Mouse (Mus musculus) brown adipose tissue, adult 24 weeks (tissue): ENCODE measurements at regions not wholly inside any gene's neighbourhood (a gene's known extent, or its start where the extent isn't known, plus 50 kb on each side); places are given as distances from the start of the nearest gene placed in this dataset.
A peak's percentile ranks its signal among the peaks of the same experiment; 100 is the strongest.

Experiments used
- H3K27ac ChIP-seq: fragments of 200-500 bp; replicated peaks from 2 replicates; pipeline ENCODE4 v1.5.1; 2012; ENCODE audit warnings: low read depth, mild to moderate bottlenecking, low read length
- H3K4me1 ChIP-seq: fragments of 200-500 bp; 2 replicates; pipeline ENCODE4 v1.6.1; 2012; ENCODE audit warnings: low read length, mixed read lengths; ENCODE audit not compliant: control insufficient read depth, insufficient read depth, insufficient read length
- H3K4me3 ChIP-seq: fragments of 200-500 bp; 2 replicates; pipeline ENCODE4 v1.5.1; 2012; ENCODE audit warnings: low read depth, mild to moderate bottlenecking, low read length, moderate library complexity; ENCODE audit not compliant: insufficient read depth

- Histone ChIP-seq H3K4me3 (no peak overlapping the region), H3K27ac (no peak overlapping the region), H3K4me1 (no peaks in the 10 kb centered on the region)
Measured at GRCm38 (mm10) chr13:44554686-44555463, 174.4 kb upstream of the Jarid2 start.

DNA sequence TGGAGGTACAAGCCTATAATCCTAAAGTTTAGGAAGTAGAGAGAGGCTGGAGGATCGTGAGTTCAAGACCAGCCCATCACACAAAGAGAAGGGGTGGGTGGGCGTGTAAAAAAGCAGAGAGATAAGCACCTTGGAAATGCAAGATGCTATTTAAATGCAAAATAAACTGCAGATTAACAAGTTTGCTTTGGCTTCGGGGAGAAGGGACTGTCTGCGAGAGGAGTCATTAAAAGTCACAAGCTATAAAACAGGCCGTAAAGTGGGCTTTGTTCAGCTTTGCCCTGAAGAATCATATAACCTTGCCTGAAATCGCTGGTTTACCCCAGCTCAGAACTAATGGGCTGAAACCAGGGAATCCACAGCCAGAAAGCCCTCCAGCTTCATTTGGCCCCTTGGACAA lies 173.3 kb upstream of the Jarid2 start:
- Histone ChIP-seq H3K4me1 (no peaks in the 10 kb centered on the region), H3K27ac (no peak overlapping the region), H3K4me3 (no peak overlapping the region)

- no peak overlapping the region for H3K27ac ChIP-seq
Measured at GRCm38 (mm10) chr13:44558051-44558450, 171.2 kb upstream of the Jarid2 start.

GRCm38 (mm10) chr13:44558491-44559177 lies 170.6 kb upstream of the Jarid2 start:
- H3K4me3 ChIP-seq: no peak overlapping the region
- no peaks in the 10 kb centered on the region for H3K4me1 ChIP-seq
- H3K27ac ChIP-seq: no peak overlapping the region

More at GRCm38 (mm10) chr13:44558051-44558450, 171.2 kb upstream of the Jarid2 start:
- Histone ChIP-seq H3K4me3 (no peak overlapping the region), H3K4me1 (no peaks in the 10 kb centered on the region)

GRCm38 (mm10) chr13:44559178-44559565 lies 170.1 kb upstream of the Jarid2 start:
- no peaks in the 10 kb centered on the region for H3K4me1 ChIP-seq
- no peak overlapping the region for H3K4me3 ChIP-seq
- no peak overlapping the region for H3K27ac ChIP-seq

GRCm38 (mm10) chr13:44559706-44560105 lies 169.6 kb upstream of the Jarid2 start:
- Histone ChIP-seq H3K4me1 (no peaks in the 10 kb centered on the region), H3K4me3 (no peak overlapping the region), H3K27ac (no peak overlapping the region)

GRCm38 (mm10) chr13:44564705-44565104 lies 164.6 kb upstream of the Jarid2 start:
- H3K4me3 ChIP-seq: no peak overlapping the region
- no peak overlapping the region for H3K27ac ChIP-seq
- H3K4me1 ChIP-seq: no peaks in the 10 kb centered on the region

GRCm38 (mm10) chr13:44567696-44568095 lies 161.6 kb upstream of the Jarid2 start:
- no peak overlapping the region for H3K27ac ChIP-seq
- no peaks in the 10 kb centered on the region for H3K4me1 ChIP-seq
- H3K4me3 ChIP-seq: no peak overlapping the region

- Histone ChIP-seq H3K4me1 (no peaks in the 10 kb centered on the region), H3K27ac (no peak overlapping the region), H3K4me3 (no peak overlapping the region)
Measured at GRCm38 (mm10) chr13:44569241-44569778, 160.0 kb upstream of the Jarid2 start.

- H3K27ac ChIP-seq: no peak overlapping the region
- no peak overlapping the region for H3K4me3 ChIP-seq
- no peaks in the 10 kb centered on the region for H3K4me1 ChIP-seq
Measured at GRCm38 (mm10) chr13:44573463-44573862, 155.8 kb upstream of the Jarid2 start.

- H3K4me3 ChIP-seq: no peak overlapping the region
- H3K27ac ChIP-seq: no peak overlapping the region
- peaks cover 10% of the 10 kb centered on the region for H3K4me1 ChIP-seq
Measured at GRCm38 (mm10) chr13:44579215-44579614, 150.1 kb upstream of the Jarid2 start.

DNA sequence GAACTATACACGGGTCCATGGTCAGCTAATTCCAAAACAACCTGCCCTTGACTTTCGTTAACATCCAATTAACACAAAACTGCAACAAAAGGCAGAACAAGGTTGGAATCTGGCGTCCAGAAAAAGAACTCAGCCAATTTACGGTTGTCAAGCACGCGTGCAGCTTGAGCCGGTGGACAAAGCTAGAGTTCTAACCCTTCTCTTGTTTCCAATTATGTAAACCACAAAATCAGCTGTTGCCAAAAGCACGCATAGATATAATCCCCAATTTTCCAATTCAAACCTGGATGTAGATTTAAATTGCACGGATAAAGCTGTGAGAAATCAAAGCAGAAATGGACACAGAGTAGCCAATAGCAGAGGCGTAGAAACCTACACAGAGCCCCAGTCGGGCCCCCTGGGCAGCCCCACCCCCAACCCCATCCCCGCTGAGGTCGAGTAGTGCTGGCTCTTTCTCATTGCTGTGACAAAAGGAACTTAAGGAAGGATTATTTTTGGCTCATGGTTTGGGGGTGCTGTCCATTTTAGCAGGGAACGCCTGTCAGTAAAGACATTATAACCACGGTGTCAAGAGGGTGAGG lies 149.0 kb upstream of the Jarid2 start:
- Histone ChIP-seq H3K27ac (no peak overlapping the region), H3K4me3 (no peak overlapping the region)

DNA sequence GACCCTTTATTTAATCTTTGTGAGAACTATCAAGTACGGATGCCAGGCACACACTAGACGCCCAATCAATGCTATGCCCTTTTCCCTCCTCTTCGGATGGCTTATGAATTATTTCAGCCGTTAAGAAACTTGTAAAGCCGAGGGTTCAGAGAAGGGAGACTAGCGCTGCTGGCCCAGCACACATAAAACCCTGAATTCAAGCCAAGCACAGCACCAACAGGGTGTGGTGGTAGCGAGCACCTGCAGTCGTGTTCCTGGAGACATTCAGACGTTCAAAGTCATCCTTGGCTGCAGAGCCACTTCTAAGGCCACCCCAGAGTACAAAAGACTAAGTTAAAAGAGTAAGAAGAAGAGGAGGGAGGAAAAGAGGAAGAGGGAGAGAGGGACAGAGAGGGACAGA lies 148.5 kb upstream of the Jarid2 start:
- H3K27ac ChIP-seq: no peak overlapping the region

More for the DNA sequence above, 149.0 kb upstream of the Jarid2 start:
- H3K4me1 ChIP-seq: peaks cover 16% of the 10 kb centered on the region

DNA sequence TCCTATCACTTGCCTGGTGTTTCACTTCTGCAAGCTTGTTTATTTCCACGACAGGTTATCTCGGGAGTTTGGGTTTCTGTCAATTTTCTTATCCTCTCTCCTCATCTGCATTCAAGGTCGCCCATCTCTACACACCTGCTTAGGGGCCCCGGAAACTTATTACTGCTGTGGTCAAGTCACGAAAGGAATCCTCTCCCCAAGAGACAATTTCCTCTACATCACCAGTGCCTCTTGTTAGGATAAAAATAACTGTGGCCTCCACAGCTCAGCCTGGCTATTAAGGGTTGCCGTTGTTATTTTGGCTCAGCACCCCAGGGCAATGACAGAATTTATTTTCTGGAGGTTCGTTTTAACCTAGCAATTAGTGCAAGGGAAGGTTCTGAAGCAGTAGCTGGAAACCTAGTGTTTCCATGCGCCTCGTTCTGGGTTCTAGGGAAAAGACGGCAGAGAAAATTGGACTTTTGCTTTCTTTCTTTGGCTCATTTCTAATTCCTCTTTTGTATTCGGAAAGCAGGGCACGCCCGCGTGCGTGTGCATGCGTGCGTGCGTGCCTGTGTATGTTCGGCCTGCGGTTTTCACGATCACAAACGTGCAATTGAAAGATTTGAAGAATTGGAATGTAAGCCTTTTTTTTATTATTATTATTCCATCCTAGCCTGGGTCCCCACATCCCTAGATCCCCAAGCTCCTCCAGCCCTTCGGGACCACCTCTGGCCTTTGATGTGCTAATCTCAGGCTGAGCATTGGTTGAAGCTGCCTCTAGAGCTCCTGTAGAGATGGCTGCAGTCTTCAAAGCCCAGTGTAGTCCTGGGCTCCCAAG lies 147.1 kb upstream of the Jarid2 start:
- Histone ChIP-seq H3K27ac (0 out of 2 replicates have a peak overlapping the region, but pooled peaks have one; percentile 11), H3K4me3 (no peak overlapping the region), H3K4me1 (peaks cover 19% of the 10 kb centered on the region)

More for the DNA sequence above, 148.5 kb upstream of the Jarid2 start:
- H3K4me1 ChIP-seq: peaks cover 19% of the 10 kb centered on the region
- no peak overlapping the region for H3K4me3 ChIP-seq

DNA sequence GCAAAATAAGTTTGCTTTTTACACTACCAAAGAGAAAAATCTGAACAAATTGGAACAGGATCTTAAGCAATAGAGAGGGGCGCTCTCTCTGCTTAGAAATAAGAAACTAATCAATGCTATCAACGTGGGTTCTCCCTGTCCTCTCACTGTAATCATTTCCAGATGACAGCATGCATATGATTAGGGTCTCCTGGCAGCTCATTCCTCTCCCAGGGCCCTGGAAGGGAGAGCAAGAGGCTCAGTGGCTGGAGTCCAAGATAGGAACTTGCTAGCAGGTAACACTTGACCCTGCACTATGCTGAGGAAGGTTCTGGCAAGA lies 146.5 kb upstream of the Jarid2 start:
- Histone ChIP-seq H3K4me3 (no peak overlapping the region), H3K27ac (no peak overlapping the region), H3K4me1 (peaks cover 19% of the 10 kb centered on the region)
